Mouse (Mus musculus) midbrain, embryonic 12.5 days (tissue): ENCODE data around the gene Slc35b1. TPM values are rescaled to one million over a fixed set of nuclear protein-coding genes. Genes with fewer than 3 reads are reported as not detected.

Experiments
- ATAC-seq: fragments of 200-750 bp; cut with Nextera tagmentation; 2 replicates; pipeline ENCODE4 v1.8.0; 2017; ENCODE audit warnings: low read depth, moderate TSS enrichment, moderate library complexity; ENCODE audit not compliant: low FRiP score
- H3K27ac ChIP-seq: fragments of 300-500 bp; sonication (generic); replicated peaks from 2 replicates; pipeline ENCODE4 v1.5.1; 2016; ENCODE audit warnings: mild to moderate bottlenecking
- H3K27me3 ChIP-seq: fragments of 300-500 bp; sonication (generic); 2 replicates; pipeline ENCODE4 v1.6.1; 2016; ENCODE audit warnings: mild to moderate bottlenecking
- H3K36me3 ChIP-seq: fragments of 300-500 bp; sonication (generic); 2 replicates; pipeline ENCODE4 v1.6.1; 2016
- H3K4me1 ChIP-seq: fragments of 300-500 bp; sonication (generic); 2 replicates; pipeline ENCODE4 v1.6.1; 2016
- H3K4me2 ChIP-seq: fragments of 300-500 bp; sonication (generic); replicated peaks from 2 replicates; pipeline ENCODE4 v1.6.1; 2016; ENCODE audit warnings: mild to moderate bottlenecking, moderate library complexity
- H3K4me3 ChIP-seq: fragments of 300-500 bp; sonication (generic); 2 replicates; pipeline ENCODE4 v1.5.1; 2016; ENCODE audit warnings: mild to moderate bottlenecking
- H3K9ac ChIP-seq: fragments of 300-500 bp; sonication (generic); replicated peaks from 2 replicates; pipeline ENCODE4 v1.6.1; 2016; ENCODE audit warnings: mild to moderate bottlenecking, moderate library complexity
- H3K9me3 ChIP-seq: fragments of 300-500 bp; sonication (generic); 2 replicates; pipeline ENCODE4 v1.6.1; 2016; ENCODE audit warnings: mild to moderate bottlenecking
- WGBS: fragments of 180-500 bp; shearing (Covaris S2); methylation state at CpG from one replicate; pipeline ENCODE4 v1.1.7; 2016; 5-methylcytosine and 5-hydroxymethylcytosine counted together
- polyA plus RNA-seq: library from polyadenylated mRNA; unstranded; fragments of >200 nt; fragmentation: Nextera tagmentation; extraction: Ambion mirVana; gene quantifications from 2 replicates; pipeline ENCODE4 v1.2.1, GENCODE M21; 2016

The Slc35b1 gene
- polyA plus RNA-seq, 1 experiment from 2014 or later, result 124 TPM

DNA sequence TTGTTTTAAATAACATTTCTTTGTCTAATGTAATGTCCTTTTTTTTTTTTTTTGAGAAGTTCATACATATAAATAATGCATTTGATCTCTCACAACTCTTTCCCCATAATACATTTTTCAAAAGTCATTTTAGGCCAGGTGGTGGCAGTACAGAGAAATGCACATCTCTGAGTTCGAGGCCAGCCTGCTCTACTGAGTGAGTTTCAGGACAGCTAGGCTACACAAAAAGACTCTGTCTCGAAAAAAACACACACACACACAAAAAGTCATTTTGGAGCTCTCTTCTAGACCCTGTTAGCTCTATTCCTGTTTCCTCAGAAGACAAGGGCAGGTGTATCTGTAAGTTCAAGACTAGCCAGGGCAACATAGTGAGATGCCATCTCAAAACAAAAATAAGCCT lies 31.8 kb upstream of the Slc35b1 start:
- Histone ChIP-seq H3K9ac (no peak overlapping the region), H3K9me3 (no peaks in the 10 kb centered on the region), H3K36me3 (no peaks in the 10 kb centered on the region), H3K4me2 (no peak overlapping the region), H3K27me3 (no peaks in the 10 kb centered on the region), H3K4me3 (no peak overlapping the region), H3K27ac (no peak overlapping the region), H3K4me1 (0 out of 2 replicates have a peak, but pooled peaks cover 3% of the 10 kb centered on the region)
- ATAC-seq, result no peak
- 81% methylated on average over 2 of the region's 2 CpGs for WGBS

DNA sequence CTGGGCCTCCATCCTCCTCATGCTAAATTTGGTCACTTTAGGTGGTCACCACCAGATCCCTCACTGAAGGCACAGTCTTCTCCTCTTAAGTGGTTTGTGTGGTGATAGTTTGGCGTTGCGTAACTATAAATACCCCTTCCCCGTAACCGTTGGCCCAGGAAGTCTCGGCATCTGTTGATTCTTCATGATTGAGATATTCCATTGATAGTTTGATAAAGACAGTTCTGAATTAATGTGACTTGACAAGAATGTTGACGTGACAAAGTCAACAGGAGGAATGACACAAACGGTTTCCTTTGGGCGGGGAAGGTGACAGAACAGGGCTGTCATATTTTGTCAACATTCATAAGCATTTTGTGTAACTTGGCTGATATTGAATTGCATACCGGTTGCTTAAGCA lies 31.3 kb upstream of the Slc35b1 start:
- no peaks in the 10 kb centered on the region for H3K27me3 ChIP-seq
- no peaks in the 10 kb centered on the region for H3K36me3 ChIP-seq
- no peak for ATAC-seq
- 92% methylated on average over 9 of the region's 9 CpGs for WGBS
- no peak overlapping the region for H3K4me2 ChIP-seq
- no peak overlapping the region for H3K9ac ChIP-seq
- H3K9me3 ChIP-seq, result no peaks in the 10 kb centered on the region
- no peak overlapping the region for H3K4me3 ChIP-seq
- H3K4me1 ChIP-seq, result 0 out of 2 replicates have a peak, but pooled peaks cover 3% of the 10 kb centered on the region
- no peak overlapping the region for H3K27ac ChIP-seq

DNA sequence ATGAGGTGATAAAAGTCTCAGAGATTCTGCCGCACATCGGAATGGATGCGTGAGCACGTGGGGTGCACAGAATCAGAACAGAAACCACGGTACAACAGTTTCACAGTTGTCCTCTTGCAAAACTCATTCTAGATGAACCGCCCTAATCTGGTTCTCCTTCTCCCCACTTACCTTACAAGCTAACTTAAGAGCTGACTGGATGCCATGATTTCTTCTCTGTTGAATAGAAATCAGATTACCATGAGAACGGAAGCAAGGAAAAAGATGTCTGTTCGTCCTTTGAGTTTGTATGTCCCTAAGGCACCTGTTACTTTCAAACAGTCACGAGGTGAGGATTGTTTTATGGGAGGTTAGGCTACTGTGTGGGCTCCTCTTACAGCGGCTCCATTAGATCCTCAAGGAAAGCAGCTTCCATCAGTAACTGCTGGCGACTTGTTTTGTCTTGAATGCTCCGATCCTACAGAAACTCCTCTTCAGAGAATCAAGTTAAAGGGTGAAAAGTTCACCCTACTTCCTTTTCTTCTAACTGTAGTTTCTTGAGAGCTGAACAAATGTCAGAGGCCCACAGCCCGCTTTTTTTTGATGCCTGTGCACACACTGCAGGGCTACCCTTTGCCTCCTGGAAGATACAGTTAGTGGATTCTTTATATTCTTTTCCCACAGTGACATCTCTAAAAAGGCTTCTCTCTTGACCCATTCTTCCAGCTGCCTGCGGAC lies 30.1 kb upstream of the Slc35b1 start:
- Histone ChIP-seq H3K9me3 (no peaks in the 10 kb centered on the region), H3K36me3 (no peaks in the 10 kb centered on the region), H3K4me3 (no peak overlapping the region), H3K27me3 (no peaks in the 10 kb centered on the region), H3K4me1 (0 out of 2 replicates have a peak, but pooled peaks cover 3% of the 10 kb centered on the region), H3K9ac (no peak overlapping the region), H3K27ac (no peak overlapping the region), H3K4me2 (no peak overlapping the region)
- ATAC-seq, result no peak
- 91% methylated on average over 14 of the region's 14 CpGs for WGBS

DNA sequence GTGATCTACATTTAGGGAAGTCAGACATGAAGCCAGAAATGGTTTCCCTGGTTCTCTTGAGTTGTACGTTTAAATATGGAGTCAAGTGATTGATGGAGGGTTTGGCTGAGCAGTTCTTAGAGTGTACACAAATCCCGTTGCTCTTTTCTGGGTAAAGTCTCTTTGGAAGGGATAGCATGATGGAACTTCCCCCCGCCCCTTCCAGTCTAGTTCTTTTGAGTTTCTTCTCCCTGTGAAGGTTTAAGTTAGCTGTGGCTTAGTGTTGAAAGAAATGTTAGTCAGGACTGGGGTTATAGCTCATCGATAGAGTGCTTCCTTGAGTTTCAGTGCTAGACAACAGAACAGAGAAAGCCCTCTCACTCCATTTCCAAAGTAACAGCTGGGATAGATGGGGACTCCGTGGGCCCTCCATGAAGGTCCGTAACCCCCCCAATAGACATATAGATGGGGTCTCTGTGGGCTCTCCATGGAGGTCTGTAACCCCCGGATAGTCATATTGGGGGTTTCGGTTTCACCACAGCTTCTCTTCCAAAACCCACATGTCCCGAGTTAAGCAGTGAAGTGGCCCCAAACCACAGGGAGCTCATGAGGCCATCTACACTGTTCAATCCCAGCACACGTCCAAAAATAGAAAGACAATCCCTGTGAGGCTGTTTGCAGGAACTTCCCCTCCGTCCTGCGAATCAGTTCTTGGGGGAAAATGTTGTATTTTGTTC lies 29.4 kb upstream of the Slc35b1 start:
- H3K9me3 ChIP-seq, result no peaks in the 10 kb centered on the region
- H3K27me3 ChIP-seq, result no peaks in the 10 kb centered on the region
- 91% methylated on average over 12 of the region's 12 CpGs for WGBS
- no peak for ATAC-seq
- no peak overlapping the region for H3K4me2 ChIP-seq
- 0 out of 2 replicates have a peak, but pooled peaks cover 3% of the 10 kb centered on the region for H3K4me1 ChIP-seq
- no peak overlapping the region for H3K9ac ChIP-seq
- no peak overlapping the region for H3K4me3 ChIP-seq
- no peaks in the 10 kb centered on the region for H3K36me3 ChIP-seq
- no peak overlapping the region for H3K27ac ChIP-seq

DNA sequence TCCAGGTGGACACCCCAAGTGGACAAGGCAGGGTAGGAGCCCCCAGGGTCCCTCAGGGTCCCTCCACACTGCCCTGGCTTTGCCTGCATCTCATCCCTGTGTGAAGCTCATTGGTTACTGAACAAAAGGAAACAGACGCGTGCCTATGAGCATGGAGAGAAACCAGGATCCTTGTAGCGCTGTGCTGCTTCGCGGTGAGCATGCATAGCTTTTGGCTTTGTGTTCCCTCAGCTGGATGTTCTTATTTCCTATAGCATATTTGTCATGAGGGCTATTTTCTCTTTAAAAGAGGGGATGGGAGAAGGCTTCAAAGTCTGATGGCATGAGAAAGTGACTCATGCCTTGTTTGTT lies 28.9 kb upstream of the Slc35b1 start:
- no peaks in the 10 kb centered on the region for H3K9me3 ChIP-seq
- WGBS, result 95% methylated on average over 5 of the region's 5 CpGs
- no peaks in the 10 kb centered on the region for H3K27me3 ChIP-seq
- H3K36me3 ChIP-seq, result no peaks in the 10 kb centered on the region
- H3K27ac ChIP-seq, result no peak overlapping the region
- 0 out of 2 replicates have a peak, but pooled peaks cover 3% of the 10 kb centered on the region for H3K4me1 ChIP-seq
- H3K9ac ChIP-seq, result no peak overlapping the region
- no peak overlapping the region for H3K4me2 ChIP-seq
- H3K4me3 ChIP-seq, result no peak overlapping the region
- ATAC-seq, result no peak

DNA sequence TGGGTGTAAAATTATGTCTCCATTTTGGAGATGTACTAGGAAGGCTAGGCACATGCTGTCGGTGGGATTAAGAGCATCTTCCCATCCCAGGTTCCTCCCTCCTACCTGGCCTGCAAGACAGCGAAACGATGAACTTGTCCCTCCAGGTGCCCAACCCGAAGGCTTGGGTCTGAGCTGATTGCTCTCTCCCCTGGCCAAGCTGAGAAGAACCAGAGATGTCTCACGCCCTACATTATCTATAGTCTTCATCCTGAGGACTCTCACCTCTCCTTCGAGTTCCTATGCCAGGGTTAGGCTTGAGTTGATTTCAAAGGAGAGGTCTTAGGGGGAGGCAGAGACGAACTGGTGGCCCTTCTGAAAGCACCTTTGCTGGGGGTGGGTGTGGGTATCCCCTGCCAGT lies 28.5 kb upstream of the Slc35b1 start:
- Histone ChIP-seq H3K36me3 (no peaks in the 10 kb centered on the region), H3K4me3 (no peak overlapping the region), H3K9ac (no peak overlapping the region), H3K27me3 (no peaks in the 10 kb centered on the region), H3K4me2 (no peak overlapping the region), H3K9me3 (no peaks in the 10 kb centered on the region), H3K4me1 (0 out of 2 replicates have a peak, but pooled peaks cover 3% of the 10 kb centered on the region), H3K27ac (no peak overlapping the region)
- ATAC-seq, result no peak
- 84% methylated on average over 7 of the region's 7 CpGs for WGBS

DNA sequence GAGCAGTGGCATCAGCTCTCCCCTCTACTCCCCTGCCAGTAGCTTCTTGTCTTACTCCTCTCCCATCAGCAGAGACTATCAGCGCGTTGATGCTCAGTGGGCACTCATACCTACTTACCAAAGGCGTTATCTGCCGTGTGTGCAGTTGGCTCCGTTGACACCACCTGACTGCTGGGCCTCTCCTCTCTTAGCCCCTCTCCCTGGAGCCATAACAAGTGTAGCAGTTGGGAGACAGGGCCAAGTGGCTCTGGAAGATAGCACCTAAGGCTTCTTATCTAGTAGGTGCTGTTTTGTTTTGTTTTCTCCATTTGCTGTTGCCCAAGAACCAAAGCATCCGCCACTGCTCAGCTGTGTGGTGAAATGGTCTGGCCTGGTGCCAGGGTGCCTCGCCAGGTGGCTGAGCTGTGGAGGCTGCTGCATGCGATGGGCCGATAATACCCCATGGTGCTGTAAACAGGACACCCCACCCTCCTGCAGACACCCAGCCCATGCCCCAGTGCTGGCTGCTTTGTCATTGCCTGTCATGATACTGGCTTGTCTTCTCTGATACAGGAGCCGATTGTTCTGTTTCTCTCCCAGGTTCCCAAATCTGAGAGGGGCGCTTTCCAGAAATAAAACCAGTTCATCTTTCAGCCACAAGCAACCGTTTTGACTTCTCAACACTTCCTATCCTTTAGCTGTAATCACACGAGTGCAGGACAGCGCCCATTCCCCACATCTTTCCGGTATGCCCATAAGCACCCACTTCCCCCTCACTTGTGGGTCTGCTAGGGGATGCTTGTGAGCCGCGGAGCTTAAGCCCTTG lies 27.8 kb upstream of the Slc35b1 start:
- no peak overlapping the region for H3K27ac ChIP-seq

DNA sequence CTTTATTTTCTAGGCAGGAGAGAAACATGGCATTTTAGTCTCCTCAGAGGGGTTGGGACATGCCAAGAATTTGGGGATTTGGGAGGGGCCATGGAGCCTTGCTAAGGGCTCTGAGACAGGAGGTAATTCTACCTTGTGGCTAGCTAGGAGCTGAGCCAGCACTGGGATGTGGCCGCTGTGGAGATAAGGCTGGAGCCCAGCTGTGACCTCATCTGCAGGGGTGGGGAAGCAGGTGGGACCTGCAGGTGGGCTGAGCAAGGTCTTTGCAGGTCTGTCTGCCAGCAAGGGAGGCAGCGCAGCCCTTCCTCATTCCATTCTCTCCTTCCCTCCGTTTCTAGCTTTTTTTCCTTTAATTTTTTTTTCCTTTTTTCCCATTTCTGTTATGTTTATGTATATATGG lies 26.2 kb upstream of the Slc35b1 start:
- 0 out of 2 replicates have a peak, but pooled peaks cover 3% of the 10 kb centered on the region for H3K4me1 ChIP-seq
- H3K27ac ChIP-seq, result no peak overlapping the region
- H3K9me3 ChIP-seq, result no peaks in the 10 kb centered on the region
- no peak overlapping the region for H3K9ac ChIP-seq
- H3K36me3 ChIP-seq, result no peaks in the 10 kb centered on the region
- no peak overlapping the region for H3K4me2 ChIP-seq
- no peaks in the 10 kb centered on the region for H3K27me3 ChIP-seq
- 54% methylated on average over 3 of the region's 3 CpGs for WGBS
- H3K4me3 ChIP-seq, result no peak overlapping the region
- ATAC-seq, result no peak

More for the DNA sequence above, 27.8 kb upstream of the Slc35b1 start:
- WGBS, result 85% methylated on average over 17 of the region's 17 CpGs
- ATAC-seq, result no peak
- H3K4me1 ChIP-seq, result 0 out of 2 replicates have a peak, but pooled peaks cover 3% of the 10 kb centered on the region
- H3K4me3 ChIP-seq, result no peak overlapping the region
- H3K9ac ChIP-seq, result no peak overlapping the region
- H3K36me3 ChIP-seq, result no peaks in the 10 kb centered on the region
- H3K9me3 ChIP-seq, result no peaks in the 10 kb centered on the region
- no peak overlapping the region for H3K4me2 ChIP-seq
- H3K27me3 ChIP-seq, result no peaks in the 10 kb centered on the region

DNA sequence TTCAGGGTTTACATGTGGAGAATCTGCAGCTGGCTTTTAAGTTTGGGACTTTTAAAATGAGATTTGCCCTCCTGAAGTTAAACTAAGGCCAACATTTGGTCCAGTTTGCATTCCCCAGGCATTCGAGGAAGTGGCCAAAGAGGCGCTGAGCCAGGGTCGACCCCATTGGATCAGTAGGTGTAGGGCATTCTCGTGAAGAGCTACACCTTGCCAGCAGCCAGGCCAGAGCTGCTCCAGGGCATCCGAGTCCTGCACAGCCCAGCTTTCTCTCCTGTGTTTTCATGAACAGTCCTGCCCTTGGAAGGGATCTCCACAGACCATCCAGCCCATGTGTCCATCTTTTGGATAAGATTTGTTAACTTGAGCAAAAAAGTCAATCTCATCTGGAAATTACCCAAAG lies 20.1 kb upstream of the Slc35b1 start:
- no peak overlapping the region for H3K4me2 ChIP-seq
- no peaks in the 10 kb centered on the region for H3K9me3 ChIP-seq
- no peak overlapping the region for H3K4me3 ChIP-seq
- 84% methylated on average over 5 of the region's 5 CpGs for WGBS
- H3K27me3 ChIP-seq, result no peaks in the 10 kb centered on the region
- no peaks in the 10 kb centered on the region for H3K4me1 ChIP-seq
- no peaks in the 10 kb centered on the region for H3K36me3 ChIP-seq
- H3K27ac ChIP-seq, result no peak overlapping the region
- ATAC-seq, result no peak
- H3K9ac ChIP-seq, result no peak overlapping the region

DNA sequence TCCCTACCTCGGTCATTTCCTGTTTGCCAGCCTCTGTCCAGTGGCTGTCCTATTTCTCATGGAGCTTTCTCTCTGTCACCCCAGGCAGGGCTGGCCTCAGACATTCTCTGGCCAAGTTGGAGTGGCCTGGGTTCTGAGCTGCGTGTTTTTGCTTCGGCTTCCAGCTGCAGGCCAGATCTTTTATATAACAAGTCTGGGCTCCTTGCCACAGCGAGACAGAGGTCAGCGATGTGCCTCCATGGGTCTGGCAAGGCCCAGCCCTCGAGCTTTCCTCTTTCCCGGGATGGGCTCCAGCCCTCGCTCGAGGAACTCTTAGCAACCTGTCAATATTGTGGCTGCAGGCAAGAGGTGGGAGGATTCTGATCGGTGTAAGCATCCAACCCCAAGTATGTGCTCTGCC lies 18.9 kb upstream of the Slc35b1 start:
- no peaks in the 10 kb centered on the region for H3K27me3 ChIP-seq
- H3K9me3 ChIP-seq, result no peaks in the 10 kb centered on the region
- H3K9ac ChIP-seq, result no peak overlapping the region
- no peaks in the 10 kb centered on the region for H3K36me3 ChIP-seq
- H3K4me1 ChIP-seq, result no peaks in the 10 kb centered on the region
- WGBS, result 86% methylated on average over 10 of the region's 10 CpGs
- H3K4me2 ChIP-seq, result no peak overlapping the region
- no peak overlapping the region for H3K4me3 ChIP-seq
- no peak for ATAC-seq
- no peak overlapping the region for H3K27ac ChIP-seq

DNA sequence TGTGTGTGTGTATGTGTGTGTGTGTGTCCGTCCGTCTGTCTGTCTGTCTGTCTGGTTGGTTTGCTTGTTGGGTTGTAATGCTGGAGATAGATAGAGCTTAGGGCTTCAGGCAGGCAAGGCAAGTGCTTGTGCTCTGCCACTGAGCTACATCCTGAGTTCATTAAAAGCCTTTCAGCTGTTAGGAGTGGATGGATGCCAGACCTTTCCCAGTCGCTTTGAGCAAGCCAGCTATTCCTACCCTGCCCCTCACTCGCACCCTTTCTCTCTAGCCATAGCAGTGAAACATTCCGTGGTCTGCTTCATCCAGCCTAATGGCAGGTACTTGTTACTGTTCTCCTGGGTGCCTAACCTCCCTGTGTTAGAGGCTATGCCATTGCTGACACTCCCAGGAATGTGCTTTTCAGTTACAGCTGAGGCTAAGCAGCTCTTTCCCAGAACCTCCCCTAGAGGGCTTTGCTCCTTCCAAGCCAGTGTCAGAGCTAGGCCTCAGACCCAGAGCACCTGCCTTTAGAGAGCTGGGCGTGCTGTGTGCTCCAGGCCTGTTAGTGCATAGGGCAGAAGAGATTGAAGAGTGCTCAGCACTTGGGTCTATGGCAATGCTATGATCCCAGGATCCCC lies 18.1 kb upstream of the Slc35b1 start:
- H3K27ac ChIP-seq, result no peak overlapping the region
- 85% methylated on average over 6 of the region's 6 CpGs for WGBS
- no peak for ATAC-seq
- no peaks in the 10 kb centered on the region for H3K4me1 ChIP-seq
- H3K4me3 ChIP-seq, result no peak overlapping the region
- no peaks in the 10 kb centered on the region for H3K27me3 ChIP-seq
- no peak overlapping the region for H3K9ac ChIP-seq
- no peaks in the 10 kb centered on the region for H3K36me3 ChIP-seq
- no peak overlapping the region for H3K4me2 ChIP-seq
- H3K9me3 ChIP-seq, result no peaks in the 10 kb centered on the region
